Mouse (Mus musculus): ENCODE measurements around the gene Mast4.

Gene Mast4

DNA sequence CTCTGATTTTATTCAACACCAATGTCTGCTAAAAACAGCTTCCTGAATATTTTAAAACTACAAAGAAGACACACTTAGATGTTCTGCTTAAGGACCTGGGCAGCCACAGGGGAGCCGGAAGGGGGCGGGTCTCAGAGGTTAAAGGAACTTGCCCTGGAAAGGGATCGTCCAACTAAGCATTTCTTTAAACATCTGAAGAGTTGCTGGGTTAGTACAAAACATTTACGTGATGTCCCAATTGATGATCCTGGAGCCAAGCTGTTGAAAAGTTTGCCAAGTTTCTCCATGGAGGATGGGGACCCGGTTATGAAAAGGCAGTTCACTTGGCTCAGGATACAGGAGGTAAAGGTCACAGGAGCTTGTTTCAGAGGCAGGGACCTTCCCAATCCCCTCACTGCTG lies 48.5 kb downstream of the Mast4 start:
- DNase-seq (ENCODE audit: low read depth, low spot score), result no peak
- no peaks in the 10 kb centered on the region for H3K27me3 ChIP-seq (ENCODE audit: control insufficient read depth, insufficient read depth, low read length, poor library complexity, severe bottlenecking)
- H3K36me3 ChIP-seq (ENCODE audit: control insufficient read depth, insufficient read depth, low read length, poor library complexity, severe bottlenecking), result no peaks in the 10 kb centered on the region

DNA sequence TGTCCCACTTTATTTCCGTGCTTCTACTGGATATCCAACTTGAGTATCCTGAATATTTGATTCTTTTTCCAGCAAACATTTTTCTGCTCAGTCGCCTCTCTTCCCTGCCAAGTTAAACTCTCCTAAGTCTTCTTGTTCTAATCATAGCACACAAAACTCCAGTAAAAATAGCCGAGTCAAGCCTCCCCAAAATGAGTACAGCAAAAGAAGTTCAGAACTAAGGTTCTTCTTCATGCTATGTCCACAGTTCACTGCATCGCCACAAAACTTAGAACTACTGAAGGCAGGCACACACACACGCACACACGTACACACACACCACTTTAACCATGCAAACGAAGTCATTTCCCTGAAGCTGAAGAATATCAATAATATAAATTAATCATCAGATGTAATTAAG lies 49.3 kb downstream of the Mast4 start:
- Histone ChIP-seq H3K27me3 (ENCODE audit: control insufficient read depth, insufficient read depth, low read length, poor library complexity, severe bottlenecking) (no peaks in the 10 kb centered on the region), H3K36me3 (ENCODE audit: control insufficient read depth, insufficient read depth, low read length, poor library complexity, severe bottlenecking) (no peaks in the 10 kb centered on the region)
- no peak for DNase-seq (ENCODE audit: low read depth, low spot score)

DNA sequence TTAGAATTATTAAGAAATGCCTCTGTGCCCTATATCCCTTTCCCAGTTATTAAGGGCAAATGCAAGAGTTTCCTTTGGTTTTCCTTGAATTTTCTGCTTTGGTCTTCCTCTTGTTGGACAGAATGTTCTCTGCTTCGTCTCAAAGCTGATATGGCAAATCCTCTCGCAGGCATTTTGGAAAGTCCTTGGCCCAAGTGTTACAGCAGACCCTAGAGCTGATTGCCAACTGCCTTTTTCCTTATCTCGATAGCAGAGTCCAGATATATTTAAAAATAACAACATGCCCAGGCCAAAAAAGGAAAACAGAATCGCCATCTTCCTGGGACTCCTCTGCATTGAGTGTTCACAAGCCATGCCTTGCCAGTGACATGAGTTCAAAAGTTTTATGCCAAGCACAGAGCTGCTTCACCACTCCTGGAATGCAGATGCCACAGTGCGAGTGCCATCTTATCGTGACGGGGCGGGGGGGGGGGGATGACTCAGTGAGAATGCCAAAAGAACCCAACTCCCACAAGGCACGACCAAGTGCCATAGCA lies 63.4 kb downstream of the Mast4 start:
- DNase-seq (ENCODE audit: low read depth, low spot score), result no peak
- H3K36me3 ChIP-seq (ENCODE audit: control insufficient read depth, insufficient read depth, low read length, poor library complexity, severe bottlenecking), result no peaks in the 10 kb centered on the region
- H3K27me3 ChIP-seq (ENCODE audit: control insufficient read depth, insufficient read depth, low read length, poor library complexity, severe bottlenecking), result no peaks in the 10 kb centered on the region

DNA sequence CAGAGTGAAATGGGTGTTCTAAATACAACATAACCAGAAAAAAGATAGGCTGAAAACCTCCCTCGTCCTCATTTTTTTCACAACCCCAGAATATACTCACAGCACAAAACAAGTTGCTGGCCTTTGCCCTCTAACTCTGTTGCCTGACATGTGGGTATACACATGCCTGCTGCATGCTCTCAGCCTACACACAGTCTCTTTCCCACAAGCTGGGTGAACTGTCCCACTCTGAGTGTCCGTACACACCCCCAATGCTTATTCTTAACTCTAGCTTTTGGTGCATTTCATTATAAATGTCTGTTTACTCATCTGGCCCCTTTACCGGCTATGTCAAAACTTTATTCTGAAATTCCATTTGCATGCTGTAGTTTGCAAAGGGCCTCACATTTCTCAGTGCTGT lies 71.6 kb downstream of the Mast4 start:
- no peaks in the 10 kb centered on the region for H3K36me3 ChIP-seq (ENCODE audit: control insufficient read depth, insufficient read depth, low read length, poor library complexity, severe bottlenecking)
- no peak for DNase-seq (ENCODE audit: low read depth, low spot score)
- H3K27me3 ChIP-seq (ENCODE audit: control insufficient read depth, insufficient read depth, low read length, poor library complexity, severe bottlenecking), result no peaks in the 10 kb centered on the region

DNA sequence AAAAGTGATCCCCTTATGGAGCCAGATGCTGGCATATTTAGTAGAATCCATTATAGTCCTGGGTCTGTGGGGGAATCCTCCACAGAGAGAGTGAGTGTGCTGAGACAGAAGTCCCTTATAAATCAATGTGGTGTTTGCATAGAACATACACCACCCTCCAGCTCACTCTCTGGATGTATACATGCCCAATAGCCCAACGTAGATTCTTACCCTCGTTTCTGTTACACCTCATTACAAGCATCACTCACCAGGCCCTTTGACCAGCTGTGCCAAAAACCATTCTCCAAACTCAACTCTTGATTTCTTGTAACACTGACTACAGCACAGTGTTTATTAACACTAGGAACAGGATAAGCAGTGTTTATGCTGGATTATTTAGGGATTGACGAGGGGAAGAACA lies 72.2 kb downstream of the Mast4 start:
- Histone ChIP-seq H3K36me3 (ENCODE audit: control insufficient read depth, insufficient read depth, low read length, poor library complexity, severe bottlenecking) (no peaks in the 10 kb centered on the region), H3K27me3 (ENCODE audit: control insufficient read depth, insufficient read depth, low read length, poor library complexity, severe bottlenecking) (no peaks in the 10 kb centered on the region)
- DNase-seq (ENCODE audit: low read depth, low spot score), result no peak

DNA sequence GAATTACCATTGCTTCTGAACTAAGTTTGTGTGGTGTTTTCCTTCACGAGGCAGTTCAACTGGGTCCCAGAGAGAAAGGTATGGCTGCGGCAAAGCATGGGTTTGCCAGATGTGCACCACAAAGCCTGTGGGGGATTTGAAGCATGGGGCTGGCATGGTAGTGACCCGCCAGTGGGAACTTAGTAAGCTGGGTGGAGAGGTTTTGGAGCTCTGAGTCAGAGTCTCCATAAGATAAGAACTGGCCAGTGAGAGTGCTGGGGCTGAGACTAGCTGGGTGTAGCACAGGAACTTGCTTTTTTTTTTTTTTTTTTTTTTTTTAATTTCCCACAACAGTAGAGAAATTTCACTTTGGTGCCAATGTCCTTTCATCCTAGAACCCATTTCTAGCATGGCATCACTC lies 73.9 kb downstream of the Mast4 start:
- Histone ChIP-seq H3K36me3 (ENCODE audit: control insufficient read depth, insufficient read depth, low read length, poor library complexity, severe bottlenecking) (no peaks in the 10 kb centered on the region), H3K27me3 (ENCODE audit: control insufficient read depth, insufficient read depth, low read length, poor library complexity, severe bottlenecking) (no peaks in the 10 kb centered on the region)
- no peak for DNase-seq (ENCODE audit: low read depth, low spot score)

DNA sequence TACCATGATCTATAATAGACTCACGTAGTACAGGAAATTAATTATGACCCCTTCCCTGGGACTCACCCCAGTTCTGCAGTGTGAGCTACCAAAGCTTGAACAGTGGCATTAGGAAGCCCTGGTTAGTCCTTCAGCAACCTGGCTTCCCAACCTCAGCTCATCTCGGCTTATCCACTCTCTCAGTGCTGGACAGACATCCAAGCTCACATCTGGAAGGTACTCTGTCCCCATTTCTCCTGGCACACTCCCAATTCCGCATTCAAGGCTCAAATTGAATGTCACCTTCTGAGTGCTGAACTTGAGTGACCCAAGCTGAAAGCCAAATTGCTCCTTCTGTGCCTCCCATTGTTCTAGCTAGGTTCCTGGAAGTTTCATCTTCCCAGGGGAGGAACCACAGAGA lies 76.2 kb downstream of the Mast4 start:
- DNase-seq (ENCODE audit: low read depth, low spot score), result no peak
- Histone ChIP-seq H3K27me3 (ENCODE audit: control insufficient read depth, insufficient read depth, low read length, poor library complexity, severe bottlenecking) (no peaks in the 10 kb centered on the region), H3K36me3 (ENCODE audit: control insufficient read depth, insufficient read depth, low read length, poor library complexity, severe bottlenecking) (no peaks in the 10 kb centered on the region)

DNA sequence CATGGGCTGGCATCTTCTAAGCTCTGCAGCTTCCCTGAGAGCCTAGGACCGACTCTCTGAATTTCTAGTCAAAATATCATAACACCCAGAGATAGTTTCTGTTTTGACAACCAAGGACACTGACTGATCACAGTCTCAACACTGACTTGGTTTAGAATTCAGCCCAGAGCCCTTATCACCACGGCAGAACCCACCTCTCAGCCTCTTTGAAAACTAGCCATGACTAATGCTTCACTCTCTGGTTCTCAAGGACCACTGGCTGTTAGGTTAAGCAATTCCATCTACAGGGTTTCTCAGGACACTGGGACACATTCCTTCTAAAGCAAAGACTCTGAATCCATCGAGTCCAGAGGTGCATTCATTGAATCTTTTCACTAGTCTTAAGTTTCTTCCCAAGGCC lies 79.4 kb downstream of the Mast4 start:
- Histone ChIP-seq H3K27me3 (ENCODE audit: control insufficient read depth, insufficient read depth, low read length, poor library complexity, severe bottlenecking) (no peaks in the 10 kb centered on the region), H3K36me3 (ENCODE audit: control insufficient read depth, insufficient read depth, low read length, poor library complexity, severe bottlenecking) (no peaks in the 10 kb centered on the region)
- no peak for DNase-seq (ENCODE audit: low read depth, low spot score)

DNA sequence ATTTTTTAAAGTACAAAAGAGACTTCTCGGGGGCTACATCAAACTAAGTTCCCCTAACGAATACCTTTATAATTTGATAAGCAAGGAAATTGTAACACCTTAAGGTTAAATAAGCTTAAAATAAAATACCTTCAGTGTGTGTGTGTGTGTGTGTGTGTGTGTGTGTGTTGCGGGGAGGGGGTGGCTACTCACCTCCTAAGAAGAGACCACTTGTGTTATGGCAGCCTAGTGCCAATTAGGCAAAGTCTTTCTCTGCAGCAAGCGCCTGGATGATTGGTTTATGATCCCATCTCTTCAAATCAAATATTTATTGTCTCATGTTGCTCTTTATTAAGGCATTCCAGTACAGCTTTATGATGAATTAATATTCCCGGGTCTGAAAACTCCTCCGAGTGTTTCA lies 81.2 kb downstream of the Mast4 start:
- Histone ChIP-seq H3K27me3 (ENCODE audit: control insufficient read depth, insufficient read depth, low read length, poor library complexity, severe bottlenecking) (no peaks in the 10 kb centered on the region), H3K36me3 (ENCODE audit: control insufficient read depth, insufficient read depth, low read length, poor library complexity, severe bottlenecking) (no peaks in the 10 kb centered on the region)
- DNase-seq (ENCODE audit: low read depth, low spot score), result no peak

DNA sequence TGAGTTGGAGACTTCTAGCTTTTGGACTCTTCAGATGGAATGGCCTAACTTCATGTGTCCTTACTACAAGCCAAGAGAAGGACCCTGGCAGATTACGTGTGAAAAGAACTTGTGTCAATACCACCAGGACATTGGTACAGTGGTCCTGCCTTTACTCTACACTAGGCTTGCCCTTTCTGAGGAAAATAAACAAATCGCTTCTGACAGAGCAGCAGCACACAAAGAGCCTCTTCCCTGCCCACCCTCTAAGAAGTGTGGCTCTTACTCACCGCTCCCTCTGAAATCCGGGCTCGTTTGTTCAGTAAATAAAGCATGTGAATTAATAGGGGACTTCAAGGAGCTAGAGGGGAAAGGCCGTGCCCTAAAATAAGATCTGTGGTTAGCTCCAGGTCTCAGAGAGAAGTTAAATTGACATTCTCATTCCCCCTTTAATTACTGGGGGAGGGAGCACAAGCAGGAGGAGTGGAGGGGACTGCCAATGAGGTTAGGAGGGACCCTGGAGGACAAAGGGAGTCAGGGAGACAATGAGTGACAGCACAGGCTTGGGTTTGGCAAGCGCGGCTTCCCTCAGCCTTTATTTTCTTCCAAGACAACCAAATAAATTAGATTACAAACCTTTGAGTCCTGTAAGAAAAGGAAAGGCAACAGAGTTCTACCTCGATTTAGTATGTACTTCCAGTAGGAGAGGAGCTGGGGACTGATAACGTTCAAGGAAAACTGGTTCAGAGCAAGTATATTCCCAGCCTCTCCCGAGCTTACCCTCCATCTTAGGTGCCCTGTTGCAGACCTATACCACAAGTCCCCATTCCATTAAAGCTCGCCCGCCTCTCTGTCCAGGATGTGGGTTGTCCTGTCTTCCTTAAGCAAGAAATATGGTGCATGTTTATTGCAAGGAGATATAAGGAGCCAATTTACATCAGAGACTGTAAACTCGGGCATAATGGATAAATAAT lies 85.9 kb downstream of the Mast4 start:
- no peaks in the 10 kb centered on the region for H3K27me3 ChIP-seq (ENCODE audit: control insufficient read depth, insufficient read depth, low read length, poor library complexity, severe bottlenecking)
- no peak for DNase-seq (ENCODE audit: low read depth, low spot score)

DNA sequence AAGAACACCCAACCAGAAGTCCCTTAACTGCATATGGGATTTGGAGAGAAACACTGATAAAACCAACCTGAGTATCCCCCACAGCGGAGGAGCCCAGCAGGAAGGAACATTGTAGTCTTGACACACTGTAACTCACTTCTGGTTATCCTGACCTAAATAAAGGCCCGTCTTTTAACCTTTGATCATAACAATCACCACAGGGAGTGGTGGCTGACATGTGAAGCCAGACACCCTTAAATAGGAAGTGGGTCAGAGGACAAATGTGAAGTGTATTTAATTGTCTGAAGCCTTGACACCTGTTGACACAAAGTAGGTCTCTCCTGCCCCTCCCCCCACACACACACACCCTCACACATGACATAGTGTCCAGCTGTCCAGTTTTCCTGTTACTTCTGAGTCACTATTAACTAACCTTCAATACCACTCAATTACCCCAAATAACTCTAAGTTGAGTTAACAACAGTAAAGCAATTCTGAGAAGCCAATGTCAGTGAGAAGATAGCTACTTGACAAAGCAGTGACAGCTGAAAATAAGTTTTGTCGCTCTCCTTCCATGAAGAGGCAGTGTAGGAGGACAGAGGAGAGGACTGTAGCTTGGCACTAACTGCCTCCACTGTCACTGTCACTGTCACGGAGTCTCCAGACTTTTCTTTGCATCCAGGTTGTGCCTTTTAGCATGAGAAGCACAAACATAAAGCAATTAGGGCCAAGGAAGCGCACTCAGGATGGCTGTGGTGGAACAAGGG lies 87.2 kb downstream of the Mast4 start:
- Histone ChIP-seq H3K36me3 (ENCODE audit: control insufficient read depth, insufficient read depth, low read length, poor library complexity, severe bottlenecking) (no peaks in the 10 kb centered on the region), H3K27me3 (ENCODE audit: control insufficient read depth, insufficient read depth, low read length, poor library complexity, severe bottlenecking) (no peaks in the 10 kb centered on the region)
- DNase-seq (ENCODE audit: low read depth, low spot score), result no peak

More for the DNA sequence above, 85.9 kb downstream of the Mast4 start:
- no peaks in the 10 kb centered on the region for H3K36me3 ChIP-seq (ENCODE audit: control insufficient read depth, insufficient read depth, low read length, poor library complexity, severe bottlenecking)

DNA sequence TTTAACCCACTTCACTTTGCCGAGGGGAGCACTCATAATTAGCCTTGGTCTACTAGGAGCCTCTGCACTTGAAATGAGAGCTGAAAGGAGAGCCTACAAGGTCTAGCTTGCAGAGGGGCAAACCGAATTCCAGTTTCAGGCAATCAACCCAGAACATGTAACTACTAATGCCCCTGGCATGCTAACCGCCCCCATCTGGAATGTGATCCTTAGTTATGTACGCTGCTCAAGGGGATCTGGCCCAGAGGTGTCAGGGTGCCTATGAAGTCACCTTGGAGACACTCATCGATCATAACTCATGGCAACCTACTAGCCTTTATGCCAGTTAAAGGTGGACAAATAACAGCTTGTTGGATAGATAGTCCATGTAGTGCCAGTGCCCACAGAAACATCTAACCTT lies 88.9 kb downstream of the Mast4 start:
- Histone ChIP-seq H3K36me3 (ENCODE audit: control insufficient read depth, insufficient read depth, low read length, poor library complexity, severe bottlenecking) (no peaks in the 10 kb centered on the region), H3K27me3 (ENCODE audit: control insufficient read depth, insufficient read depth, low read length, poor library complexity, severe bottlenecking) (no peaks in the 10 kb centered on the region)
- DNase-seq (ENCODE audit: low read depth, low spot score), result no peak

DNA sequence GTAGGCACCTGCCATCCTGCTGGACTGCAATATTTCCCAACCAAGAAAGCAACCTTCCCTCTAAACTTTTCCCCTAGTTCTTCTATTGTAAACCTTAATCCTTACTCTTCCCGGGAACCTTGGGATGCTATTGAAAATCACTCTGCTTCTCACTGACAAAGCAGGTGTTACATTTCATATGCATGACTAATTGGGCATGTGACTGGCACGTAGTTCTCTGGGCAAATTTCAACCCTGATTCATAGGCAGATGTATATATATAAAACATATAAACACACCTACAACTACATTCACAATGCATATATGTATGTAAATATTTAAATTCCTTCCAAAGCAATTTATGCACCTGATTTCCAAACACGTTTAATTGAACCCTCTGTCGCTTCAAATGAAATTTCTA lies 90.2 kb downstream of the Mast4 start:
- Histone ChIP-seq H3K27me3 (ENCODE audit: control insufficient read depth, insufficient read depth, low read length, poor library complexity, severe bottlenecking) (no peaks in the 10 kb centered on the region), H3K36me3 (ENCODE audit: control insufficient read depth, insufficient read depth, low read length, poor library complexity, severe bottlenecking) (no peaks in the 10 kb centered on the region)
- no peak for DNase-seq (ENCODE audit: low read depth, low spot score)

DNA sequence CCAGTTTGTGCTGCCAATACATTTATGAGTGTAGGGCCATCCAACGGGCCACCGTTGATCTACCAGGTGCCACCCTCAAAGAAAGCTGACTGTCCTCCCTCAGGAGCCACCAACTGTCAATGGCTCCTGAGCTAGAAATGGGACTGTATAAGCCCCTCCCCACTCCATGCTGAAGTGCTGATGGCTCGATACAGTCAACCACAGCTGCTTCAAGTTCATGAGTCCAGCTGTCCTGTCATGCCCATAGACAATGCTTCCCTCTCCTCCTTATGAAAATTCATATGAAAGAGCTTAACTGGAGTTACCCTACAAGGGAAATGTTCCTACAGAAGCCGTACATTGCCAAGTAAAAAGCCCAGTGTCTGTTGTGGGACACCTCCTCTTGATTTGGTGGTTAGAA lies 93.2 kb downstream of the Mast4 start:
- Histone ChIP-seq H3K36me3 (ENCODE audit: control insufficient read depth, insufficient read depth, low read length, poor library complexity, severe bottlenecking) (no peaks in the 10 kb centered on the region), H3K27me3 (ENCODE audit: control insufficient read depth, insufficient read depth, low read length, poor library complexity, severe bottlenecking) (no peaks in the 10 kb centered on the region)
- DNase-seq (ENCODE audit: low read depth, low spot score), result no peak

DNA sequence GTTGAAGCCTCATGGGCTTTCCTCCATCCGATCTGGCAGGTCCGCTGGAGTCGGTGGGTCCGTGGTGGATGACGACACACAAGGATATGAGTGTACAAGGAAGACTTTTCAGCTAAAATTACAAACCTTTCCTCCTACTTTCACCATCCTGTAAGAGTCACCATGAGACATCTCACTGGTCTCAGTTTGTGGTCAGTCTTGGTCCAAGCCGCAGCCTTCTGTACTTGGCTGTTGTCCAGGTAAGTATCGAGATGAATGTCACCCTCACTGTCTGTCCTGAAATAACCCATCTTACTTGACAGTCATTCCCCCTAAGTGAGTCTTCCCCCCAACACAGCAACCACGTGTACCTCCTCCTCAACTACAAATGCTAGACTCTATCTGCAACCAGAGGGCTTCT lies 94.6 kb downstream of the Mast4 start:
- no peaks in the 10 kb centered on the region for H3K27me3 ChIP-seq (ENCODE audit: control insufficient read depth, insufficient read depth, low read length, poor library complexity, severe bottlenecking)
- DNase-seq (ENCODE audit: low read depth, low spot score), result no peak
- no peaks in the 10 kb centered on the region for H3K36me3 ChIP-seq (ENCODE audit: control insufficient read depth, insufficient read depth, low read length, poor library complexity, severe bottlenecking)

Data from splenic B cell, adult 2 months (primary cell).